Mouse (Mus musculus) E14TG2a.4 (cell line): Measurements from ENCODE around the gene Celsr2.

Experiments
- H3K27me3 ChIP-seq: 2 replicates; pipeline ENCODE4 v1.6.1; 2014; ENCODE audit warnings: low read length, control low read depth; ENCODE audit not compliant: insufficient read depth
- H3K36me3 ChIP-seq: 2 replicates; pipeline ENCODE4 v1.6.1; 2014; ENCODE audit warnings: low read length, control low read depth; ENCODE audit not compliant: insufficient read depth
- H3K4me1 ChIP-seq: replicated peaks from 2 replicates; pipeline ENCODE4 v1.6.1; 2014; ENCODE audit warnings: low read depth, low read length, control low read depth
- H3K4me3 ChIP-seq: replicated peaks from 2 replicates; pipeline ENCODE4 v1.5.1; 2014; ENCODE audit warnings: mild to moderate bottlenecking, low read length
- H3K9me3 ChIP-seq: 2 replicates; pipeline ENCODE4 v1.6.1; 2014; ENCODE audit warnings: low read length, control low read depth
- CTCF ChIP-seq: conservative IDR thresholded peaks from 2 replicates; pipeline ENCODE4 v1.5.1; 2014; ENCODE audit warnings: low read length
- NANOG ChIP-seq: IDR thresholded peaks from 2 replicates; pipeline ENCODE4 v1.6.1; 2014; ENCODE audit warnings: borderline replicate concordance, low read length, mixed read lengths
- POU5F1 ChIP-seq: IDR thresholded peaks from 2 replicates; pipeline ENCODE4 v1.6.1; 2014; ENCODE audit warnings: low read length, borderline replicate concordance

Celsr2 gene

DNA sequence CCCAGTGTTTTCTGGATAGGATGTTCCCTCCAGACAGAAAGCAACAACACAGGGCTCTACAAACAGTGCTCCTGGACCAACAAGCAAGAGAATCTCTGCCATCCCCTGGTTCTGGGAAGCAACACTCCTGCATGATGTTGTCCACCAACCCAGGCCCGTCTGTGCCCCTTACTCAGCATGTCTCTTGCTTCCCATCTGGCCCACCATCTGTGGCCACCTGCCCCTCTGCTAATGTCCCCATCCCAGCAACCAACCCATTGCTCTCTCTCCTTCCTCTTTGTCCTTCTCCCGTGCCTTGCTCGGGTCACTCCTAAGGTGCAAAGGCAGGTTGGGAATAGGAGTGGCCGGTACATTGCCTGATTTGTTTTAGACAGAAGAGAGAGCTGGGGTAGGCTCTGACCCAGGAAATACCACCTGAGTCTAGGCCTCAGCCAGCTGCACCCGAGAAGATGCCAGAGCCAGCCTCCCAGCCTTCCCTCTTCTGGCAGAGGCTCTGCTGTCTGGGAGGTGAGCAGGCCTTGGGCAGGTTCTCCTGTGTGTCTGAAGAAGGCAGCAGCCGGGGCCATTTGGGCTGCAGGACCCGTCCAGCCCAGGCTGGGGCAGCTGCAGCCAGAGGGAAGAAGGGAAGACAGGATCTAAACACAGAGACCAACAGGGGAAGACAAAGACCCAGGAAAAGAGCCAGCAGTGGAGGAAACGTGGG is 5.5 kb downstream of the Celsr2 start:
- Histone ChIP-seq H3K36me3 (no peaks in the 10 kb centered on the region), H3K9me3 (no peaks in the 10 kb centered on the region), H3K27me3 (peaks cover 85% of the 10 kb centered on the region), H3K4me1 (peaks cover 74% of the 10 kb centered on the region), H3K4me3 (no peak overlapping the region)
- TF ChIP-seq NANOG = no peak
- no peak for TF ChIP-seq POU5F1
- no peak for TF ChIP-seq CTCF

GRCm38 (mm10) chr3:108408517-108409008 is 6.8 kb downstream of the Celsr2 start:
- no peaks in the 10 kb centered on the region for H3K9me3 ChIP-seq
- peaks cover 67% of the 10 kb centered on the region for H3K4me1 ChIP-seq
- no peak for TF ChIP-seq CTCF
- H3K36me3 ChIP-seq = no peaks in the 10 kb centered on the region
- peaks cover 84% of the 10 kb centered on the region for H3K27me3 ChIP-seq
- H3K4me3 ChIP-seq = no peak overlapping the region

DNA sequence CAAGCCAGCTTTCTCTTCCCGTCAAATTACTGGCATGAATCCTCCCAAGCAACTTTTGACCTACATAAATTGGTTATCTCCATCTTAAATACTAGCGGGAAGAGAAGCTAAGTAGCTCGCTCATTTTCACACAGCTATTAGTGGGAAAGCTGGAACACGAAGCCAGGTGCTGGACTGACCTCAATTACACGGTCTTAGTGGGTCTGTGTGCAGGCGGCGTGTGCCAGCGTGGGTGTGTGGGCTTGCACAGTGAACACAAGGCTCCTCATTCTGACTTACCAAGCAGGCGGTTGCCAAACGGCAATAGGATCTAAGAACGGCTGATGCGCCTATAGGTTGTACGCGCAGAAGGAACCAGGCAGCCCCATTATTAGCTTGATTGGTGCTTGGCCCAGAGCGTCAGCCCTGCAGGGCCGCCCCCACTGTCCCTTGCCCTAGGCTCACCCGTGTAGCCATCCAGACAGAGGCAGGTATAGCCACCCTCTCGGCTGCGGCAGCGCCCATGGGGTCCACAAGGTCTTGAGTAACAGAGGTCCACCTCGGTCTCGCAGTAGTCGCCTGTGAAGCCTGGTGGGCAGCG is 9.0 kb downstream of the Celsr2 start:
- TF ChIP-seq CTCF (no peak), POU5F1 (no peak), NANOG (no peak)
- H3K4me1 ChIP-seq = peaks cover 68% of the 10 kb centered on the region
- no peaks in the 10 kb centered on the region for H3K36me3 ChIP-seq
- peak overlapping the region; percentile 64 for H3K4me3 ChIP-seq
- H3K9me3 ChIP-seq = no peaks in the 10 kb centered on the region
- H3K27me3 ChIP-seq = peaks cover 78% of the 10 kb centered on the region

GRCm38 (mm10) chr3:108405536-108406305 is 9.6 kb downstream of the Celsr2 start:
- peaks cover 66% of the 10 kb centered on the region for H3K4me1 ChIP-seq
- no peaks in the 10 kb centered on the region for H3K9me3 ChIP-seq
- H3K4me3 ChIP-seq = peak overlapping the region; percentile 64
- H3K27me3 ChIP-seq = peaks cover 84% of the 10 kb centered on the region
- H3K36me3 ChIP-seq = no peaks in the 10 kb centered on the region
- TF ChIP-seq CTCF (no peak), POU5F1 (no peak), NANOG (no peak)

- H3K4me3 ChIP-seq = peak overlapping the region; percentile 60
- no peaks in the 10 kb centered on the region for H3K9me3 ChIP-seq
- peaks cover 87% of the 10 kb centered on the region for H3K27me3 ChIP-seq
- TF ChIP-seq POU5F1 (no peak), CTCF (no peak), NANOG (no peak)
- H3K36me3 ChIP-seq = no peaks in the 10 kb centered on the region
- peaks cover 73% of the 10 kb centered on the region for H3K4me1 ChIP-seq
Observed at GRCm38 (mm10) chr3:108402528-108402920, 12.8 kb downstream of the Celsr2 start.

DNA sequence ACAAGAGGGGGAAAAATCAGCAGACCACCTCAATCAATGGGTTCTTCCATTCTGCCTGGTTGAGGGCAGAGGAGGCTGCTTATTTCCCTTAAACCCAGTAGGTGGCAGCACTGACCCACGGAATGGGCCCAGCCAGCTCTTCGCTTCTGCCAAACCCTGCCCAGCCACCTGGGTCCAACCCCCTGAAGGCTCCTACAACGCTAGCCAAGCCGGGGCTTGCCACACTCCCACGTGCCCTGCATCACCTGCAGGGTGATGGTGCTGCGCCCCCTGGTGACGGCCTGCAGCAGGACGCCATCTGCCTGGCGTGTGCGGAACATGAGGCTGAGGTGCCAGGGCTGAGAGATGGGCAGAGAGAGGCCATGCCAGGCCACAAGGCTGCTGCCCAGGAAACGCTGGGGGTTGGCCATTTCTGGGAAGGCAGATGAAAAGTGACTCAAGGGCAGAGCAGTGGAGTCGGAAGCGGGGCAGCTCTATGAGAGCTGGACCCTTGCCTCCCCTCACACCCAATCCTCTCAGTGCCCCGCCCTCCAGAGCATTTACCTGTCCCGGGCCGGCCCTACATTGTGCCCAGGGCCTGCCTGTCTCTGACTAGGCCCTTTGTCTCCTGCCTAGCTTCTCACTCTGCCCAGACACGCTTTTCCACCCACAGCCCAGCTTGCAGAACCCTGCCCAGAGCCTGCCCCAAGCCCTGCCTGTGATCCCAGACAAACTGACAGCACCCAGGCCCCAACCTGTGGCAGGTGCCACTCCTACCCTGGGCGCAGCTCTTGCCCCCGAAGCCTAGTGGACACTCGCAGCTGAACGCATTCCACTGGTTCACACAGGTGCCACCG is 13.4 kb downstream of the Celsr2 start:
- Histone ChIP-seq H3K4me1 (peaks cover 74% of the 10 kb centered on the region), H3K9me3 (no peaks in the 10 kb centered on the region), H3K27me3 (peaks cover 87% of the 10 kb centered on the region), H3K36me3 (no peaks in the 10 kb centered on the region), H3K4me3 (peak overlapping the region; percentile 60)
- TF ChIP-seq CTCF (peak; percentile 64), POU5F1 (no peak)

- H3K9me3 ChIP-seq = no peaks in the 10 kb centered on the region
- no peak for TF ChIP-seq NANOG
- TF ChIP-seq POU5F1 = no peak
- TF ChIP-seq CTCF = no peak
- H3K27me3 ChIP-seq = peaks cover 89% of the 10 kb centered on the region
Observed at GRCm38 (mm10) chr3:108400442-108400841, 14.9 kb downstream of the Celsr2 start.

GRCm38 (mm10) chr3:108398281-108398680 is 17.1 kb downstream of the Celsr2 start:
- TF ChIP-seq POU5F1 (no peak), NANOG (no peak), CTCF (no peak)

More at GRCm38 (mm10) chr3:108400442-108400841, 14.9 kb downstream of the Celsr2 start:
- Histone ChIP-seq H3K4me3 (no peak overlapping the region), H3K36me3 (no peaks in the 10 kb centered on the region), H3K4me1 (peaks cover 75% of the 10 kb centered on the region)

More at GRCm38 (mm10) chr3:108398281-108398680, 17.1 kb downstream of the Celsr2 start:
- H3K27me3 ChIP-seq = peaks cover 85% of the 10 kb centered on the region
- H3K36me3 ChIP-seq = no peaks in the 10 kb centered on the region
- H3K9me3 ChIP-seq = no peaks in the 10 kb centered on the region
- H3K4me3 ChIP-seq = peak overlapping the region; percentile 63
- peaks cover 66% of the 10 kb centered on the region for H3K4me1 ChIP-seq
